Mouse (Mus musculus) liver, embryonic 15.5 days (tissue): Measurements from ENCODE around the gene Igf2bp2. TPM values are rescaled to one million over a fixed set of nuclear protein-coding genes. Genes with fewer than 3 reads are reported as not detected.

Experiments used
- ATAC-seq: fragments of 200-750 bp; cut with Nextera tagmentation; 2 replicates; pipeline ENCODE4 v1.8.0; 2017; ENCODE audit warnings: moderate number of reproducible peaks, mild to moderate bottlenecking, moderate library complexity; ENCODE audit not compliant: insufficient read depth
- H3K27ac ChIP-seq: fragments of 300-500 bp; sonication (generic); replicated peaks from 2 replicates; pipeline ENCODE4 v1.5.1; 2015; ENCODE audit warnings: mild to moderate bottlenecking, inconsistent platforms
- H3K27me3 ChIP-seq: fragments of 300-500 bp; sonication (generic); 2 replicates; pipeline ENCODE4 v1.6.1; 2015; ENCODE audit warnings: mild to moderate bottlenecking, inconsistent platforms
- H3K36me3 ChIP-seq: fragments of 300-500 bp; sonication (generic); replicated peaks from 2 replicates; pipeline ENCODE4 v1.6.1; 2015; ENCODE audit warnings: moderate library complexity, mild to moderate bottlenecking, inconsistent platforms
- H3K4me1 ChIP-seq: fragments of 300-500 bp; sonication (generic); replicated peaks from 2 replicates; pipeline ENCODE4 v1.6.1; 2015; ENCODE audit warnings: inconsistent platforms
- H3K4me2 ChIP-seq: fragments of 300-500 bp; sonication (generic); 2 replicates; pipeline ENCODE4 v1.6.1; 2015; ENCODE audit warnings: moderate library complexity, mild to moderate bottlenecking, inconsistent platforms
- H3K4me3 ChIP-seq: fragments of 300-500 bp; sonication (generic); replicated peaks from 2 replicates; pipeline ENCODE4 v1.5.1; 2015; ENCODE audit warnings: mild to moderate bottlenecking, inconsistent platforms
- H3K9ac ChIP-seq: fragments of 300-500 bp; sonication (generic); 2 replicates; pipeline ENCODE4 v1.6.1; 2015; ENCODE audit warnings: moderate library complexity, mild to moderate bottlenecking, inconsistent platforms
- H3K9me3 ChIP-seq: fragments of 300-500 bp; sonication (generic); replicated peaks from 2 replicates; pipeline ENCODE4 v1.6.1; 2016; ENCODE audit warnings: inconsistent platforms
- WGBS: fragments of 180-500 bp; shearing (Covaris S2); methylation state at CpG from one replicate; pipeline ENCODE4 v1.1.7; 2015; ENCODE audit warnings: mixed read lengths; ENCODE audit not compliant: insufficient replicate concordance; 5-methylcytosine and 5-hydroxymethylcytosine counted together
- polyA plus RNA-seq: library from polyadenylated mRNA; unstranded; fragments of >200 nt; fragmentation: Nextera tagmentation; extraction: Ambion mirVana; gene quantifications from 2 replicates; pipeline ENCODE4 v1.2.1, GENCODE M21; 2015

The Igf2bp2 gene
- polyA plus RNA-seq, 1 experiment from 2014 or later, result 8.7 TPM

DNA sequence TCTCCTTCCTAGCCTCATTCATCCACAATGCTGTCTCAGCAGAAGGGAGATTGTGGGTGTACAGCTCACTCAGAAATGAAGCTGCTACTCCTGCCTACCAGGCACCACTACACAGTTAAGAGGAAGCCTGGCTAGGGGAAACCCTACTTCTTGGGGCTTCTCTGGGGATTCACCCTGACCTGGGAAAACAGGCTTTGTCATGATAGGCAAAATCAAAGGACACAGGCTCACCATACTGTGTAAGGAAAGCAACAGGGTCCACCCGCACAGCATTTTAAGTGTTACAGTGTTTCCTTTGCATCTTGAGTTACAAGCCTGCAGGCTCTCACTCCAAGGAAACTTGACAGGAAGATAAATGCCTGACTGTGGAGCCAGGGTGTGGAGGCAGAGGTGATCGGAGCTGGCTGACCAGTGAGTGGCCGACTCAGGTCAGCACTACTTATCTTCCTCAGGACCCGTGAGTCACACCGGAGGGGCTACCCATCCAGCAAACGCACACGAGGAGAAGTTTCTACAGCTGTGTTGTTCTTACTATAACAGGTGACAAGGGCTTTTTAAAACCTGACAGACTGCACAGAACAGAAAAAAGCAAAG, 38.7 kb downstream of the Igf2bp2 start:
- Histone ChIP-seq H3K4me2 (no peak overlapping the region), H3K27me3 (no peaks in the 10 kb centered on the region)

DNA sequence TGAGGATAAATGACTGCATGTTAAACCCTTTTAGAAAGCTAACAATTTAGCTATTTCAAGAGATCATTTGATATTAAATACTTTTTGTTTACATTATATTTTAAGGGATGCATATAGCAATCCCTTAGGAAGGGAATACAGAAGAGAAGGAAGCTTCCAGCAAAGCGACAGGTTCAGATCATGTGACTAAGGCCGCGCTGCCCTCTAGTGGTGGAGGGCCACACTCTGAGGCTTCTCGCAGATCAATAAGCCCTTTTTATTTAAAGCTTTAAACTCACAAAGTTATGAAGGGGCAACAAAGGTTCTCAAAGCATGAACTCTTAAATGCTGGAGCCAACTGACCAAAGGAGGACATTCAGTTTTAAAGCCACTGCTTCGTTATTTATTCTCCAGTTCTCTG, 39.4 kb downstream of the Igf2bp2 start:
- H3K9me3 ChIP-seq, result no peaks in the 10 kb centered on the region
- WGBS, result 22% methylated on average over 5 of the region's 5 CpGs
- peaks cover 4% of the 10 kb centered on the region; the same call in 1 of the 2 replicates for H3K4me1 ChIP-seq
- no peaks in the 10 kb centered on the region for H3K27me3 ChIP-seq
- H3K27ac ChIP-seq, result no peak overlapping the region
- H3K4me2 ChIP-seq, result no peak overlapping the region
- H3K9ac ChIP-seq, result no peak overlapping the region
- no peak overlapping the region for H3K4me3 ChIP-seq
- no peaks in the 10 kb centered on the region for H3K36me3 ChIP-seq
- no peak for ATAC-seq

More for the DNA sequence above, 38.7 kb downstream of the Igf2bp2 start:
- H3K36me3 ChIP-seq, result no peaks in the 10 kb centered on the region
- peaks cover 4% of the 10 kb centered on the region; the same call in 1 of the 2 replicates for H3K4me1 ChIP-seq
- no peaks in the 10 kb centered on the region for H3K9me3 ChIP-seq
- no peak overlapping the region for H3K9ac ChIP-seq
- ATAC-seq, result no peak
- H3K4me3 ChIP-seq, result no peak overlapping the region
- 59% methylated on average over 7 of the region's 7 CpGs for WGBS
- H3K27ac ChIP-seq, result no peak overlapping the region

DNA sequence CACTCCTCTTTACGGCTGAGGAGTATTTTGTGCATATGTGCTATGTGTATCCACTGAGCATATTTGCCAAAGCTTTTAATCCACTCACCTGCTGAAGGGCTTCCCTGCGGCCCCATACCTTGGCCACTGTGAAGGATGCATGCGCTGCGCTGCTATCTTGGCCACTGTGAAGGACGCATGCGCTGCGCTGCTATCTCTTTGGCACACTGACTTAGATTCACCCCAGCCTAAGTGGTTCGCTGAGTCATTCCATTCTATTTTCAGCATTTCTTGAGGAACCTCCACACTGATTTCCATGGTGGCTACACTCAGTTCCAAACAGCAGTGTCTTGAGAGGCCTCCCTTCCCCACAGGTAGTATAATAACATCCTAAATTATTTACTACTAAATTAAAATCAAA, 42.0 kb downstream of the Igf2bp2 start:
- Histone ChIP-seq H3K4me3 (no peak overlapping the region), H3K27me3 (no peaks in the 10 kb centered on the region), H3K9me3 (no peaks in the 10 kb centered on the region), H3K4me1 (peaks cover 4% of the 10 kb centered on the region; the same call in 1 of the 2 replicates), H3K4me2 (no peak overlapping the region), H3K27ac (no peak overlapping the region), H3K36me3 (no peaks in the 10 kb centered on the region), H3K9ac (no peak overlapping the region)
- no peak for ATAC-seq
- 20% methylated on average over 8 of the region's 8 CpGs for WGBS

DNA sequence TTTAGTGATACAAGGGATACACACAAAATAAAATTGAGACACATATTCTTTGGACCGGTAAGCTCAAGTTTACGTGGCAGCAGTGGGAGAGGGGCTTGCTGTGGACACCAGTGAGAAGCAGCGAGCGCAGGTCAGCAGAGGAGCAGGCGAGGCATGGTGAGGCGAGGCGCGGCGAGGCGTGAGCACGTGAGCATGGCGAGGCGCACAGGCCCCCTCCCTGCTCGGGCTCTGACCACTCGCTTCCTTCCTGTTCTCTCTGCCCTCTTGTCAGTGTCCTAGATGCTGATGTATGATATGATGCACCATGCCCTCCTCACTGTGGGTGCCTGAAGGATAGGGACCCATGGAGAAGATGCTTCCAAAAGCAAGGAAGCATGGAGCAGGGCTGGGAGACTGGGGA, 43.6 kb downstream of the Igf2bp2 start:
- WGBS, result 38% methylated on average over 15 of the region's 15 CpGs
- H3K27me3 ChIP-seq, result no peaks in the 10 kb centered on the region
- H3K27ac ChIP-seq, result no peak overlapping the region
- H3K4me1 ChIP-seq, result peaks cover 4% of the 10 kb centered on the region; the same call in 1 of the 2 replicates
- no peak for ATAC-seq
- H3K9ac ChIP-seq, result no peak overlapping the region
- H3K36me3 ChIP-seq, result no peaks in the 10 kb centered on the region
- H3K9me3 ChIP-seq, result no peaks in the 10 kb centered on the region
- H3K4me3 ChIP-seq, result no peak overlapping the region
- H3K4me2 ChIP-seq, result 0 out of 2 replicates have a peak overlapping the region, but pooled peaks have one; percentile 8

GRCm38 (mm10) chr16:22118716-22119501, 44.2 kb downstream of the Igf2bp2 start:
- Histone ChIP-seq H3K36me3 (no peaks in the 10 kb centered on the region), H3K4me1 (peaks cover 4% of the 10 kb centered on the region; the same call in 1 of the 2 replicates), H3K4me2 (0 out of 2 replicates have a peak overlapping the region, but pooled peaks have one; percentile 8), H3K9me3 (no peaks in the 10 kb centered on the region), H3K4me3 (no peak overlapping the region), H3K27me3 (no peaks in the 10 kb centered on the region), H3K9ac (no peak overlapping the region), H3K27ac (no peak overlapping the region)
- 42% methylated on average over 14 of the region's 14 CpGs for WGBS
- ATAC-seq, result no peak

DNA sequence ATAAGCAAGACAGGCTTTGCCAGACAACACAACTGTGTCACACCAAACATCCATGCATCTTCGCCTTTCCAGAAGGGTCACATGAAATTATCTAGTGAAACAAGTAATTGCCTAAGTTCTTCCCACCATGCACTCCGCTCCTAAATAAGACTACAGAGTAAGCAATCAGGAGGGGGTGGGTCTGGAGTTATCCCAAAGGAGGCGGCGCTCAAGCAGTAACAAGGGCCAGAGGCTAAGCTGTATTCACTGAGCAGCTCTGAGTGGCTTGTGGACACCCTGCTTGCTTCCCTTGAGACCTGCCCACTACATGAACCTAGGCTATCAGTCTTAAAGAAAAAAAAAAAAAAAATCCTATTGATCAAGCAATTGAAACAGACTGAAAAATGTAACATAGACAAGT, 44.9 kb downstream of the Igf2bp2 start:
- Histone ChIP-seq H3K36me3 (no peaks in the 10 kb centered on the region), H3K9me3 (no peaks in the 10 kb centered on the region), H3K27ac (no peak overlapping the region), H3K27me3 (no peaks in the 10 kb centered on the region), H3K4me3 (no peak overlapping the region), H3K4me1 (peaks cover 4% of the 10 kb centered on the region; the same call in 1 of the 2 replicates), H3K4me2 (no peak overlapping the region), H3K9ac (no peak overlapping the region)
- WGBS, result 71% methylated on average over 4 of the region's 4 CpGs
- ATAC-seq, result no peak

DNA sequence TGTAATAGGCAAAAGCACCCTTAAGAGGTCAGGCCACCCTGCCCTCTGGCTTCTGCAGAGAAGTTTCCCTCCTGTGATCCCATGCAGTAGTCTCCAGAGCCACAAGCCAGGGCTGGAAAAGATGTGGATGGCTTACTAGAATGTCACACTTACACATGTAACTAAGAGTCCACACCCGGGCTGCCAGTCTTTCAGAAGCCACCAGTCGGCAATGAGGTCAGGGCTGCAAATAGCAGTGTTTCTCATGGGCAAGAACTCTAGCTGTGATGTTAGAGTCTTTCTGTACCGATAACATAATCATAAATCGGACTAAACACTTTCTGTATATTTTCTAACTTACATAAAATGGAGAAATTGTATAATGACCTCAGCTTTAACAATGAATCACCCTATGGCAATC, 46.4 kb downstream of the Igf2bp2 start:
- no peak overlapping the region for H3K4me2 ChIP-seq
- no peak overlapping the region for H3K9ac ChIP-seq
- H3K27me3 ChIP-seq, result no peaks in the 10 kb centered on the region
- peaks cover 4% of the 10 kb centered on the region; the same call in 1 of the 2 replicates for H3K4me1 ChIP-seq
- 64% methylated on average over 4 of the region's 4 CpGs for WGBS
- no peaks in the 10 kb centered on the region for H3K9me3 ChIP-seq
- no peak overlapping the region for H3K4me3 ChIP-seq
- H3K27ac ChIP-seq, result no peak overlapping the region
- no peaks in the 10 kb centered on the region for H3K36me3 ChIP-seq
- ATAC-seq, result no peak

GRCm38 (mm10) chr16:22116058-22116457, 47.0 kb downstream of the Igf2bp2 start:
- H3K4me2 ChIP-seq, result no peak overlapping the region
- 47% methylated on average over 6 of the region's 6 CpGs for WGBS
- no peak for ATAC-seq
- H3K27ac ChIP-seq, result no peak overlapping the region
- no peaks in the 10 kb centered on the region for H3K36me3 ChIP-seq
- no peaks in the 10 kb centered on the region for H3K9me3 ChIP-seq
- H3K4me3 ChIP-seq, result no peak overlapping the region
- H3K27me3 ChIP-seq, result no peaks in the 10 kb centered on the region
- peaks cover 2% of the 10 kb centered on the region; the same call in 1 of the 2 replicates for H3K4me1 ChIP-seq
- no peak overlapping the region for H3K9ac ChIP-seq

GRCm38 (mm10) chr16:22110036-22110435, 53.1 kb downstream of the Igf2bp2 start:
- ATAC-seq, result no peak
- Histone ChIP-seq H3K9ac (no peak overlapping the region), H3K27ac (no peak overlapping the region), H3K4me3 (no peak overlapping the region), H3K36me3 (no peaks in the 10 kb centered on the region), H3K4me1 (peaks cover 7% of the 10 kb centered on the region; the same call in 1 of the 2 replicates), H3K4me2 (no peak overlapping the region), H3K27me3 (no peaks in the 10 kb centered on the region), H3K9me3 (no peaks in the 10 kb centered on the region)
- 71% methylated on average over 1 of the region's 1 CpGs for whole genome bisulfite sequencing

GRCm38 (mm10) chr16:22109159-22109558, 53.9 kb downstream of the Igf2bp2 start:
- WGBS, result 58% methylated on average over 4 of the region's 4 CpGs
- no peaks in the 10 kb centered on the region for H3K27me3 ChIP-seq
- ATAC-seq, result no peak

DNA sequence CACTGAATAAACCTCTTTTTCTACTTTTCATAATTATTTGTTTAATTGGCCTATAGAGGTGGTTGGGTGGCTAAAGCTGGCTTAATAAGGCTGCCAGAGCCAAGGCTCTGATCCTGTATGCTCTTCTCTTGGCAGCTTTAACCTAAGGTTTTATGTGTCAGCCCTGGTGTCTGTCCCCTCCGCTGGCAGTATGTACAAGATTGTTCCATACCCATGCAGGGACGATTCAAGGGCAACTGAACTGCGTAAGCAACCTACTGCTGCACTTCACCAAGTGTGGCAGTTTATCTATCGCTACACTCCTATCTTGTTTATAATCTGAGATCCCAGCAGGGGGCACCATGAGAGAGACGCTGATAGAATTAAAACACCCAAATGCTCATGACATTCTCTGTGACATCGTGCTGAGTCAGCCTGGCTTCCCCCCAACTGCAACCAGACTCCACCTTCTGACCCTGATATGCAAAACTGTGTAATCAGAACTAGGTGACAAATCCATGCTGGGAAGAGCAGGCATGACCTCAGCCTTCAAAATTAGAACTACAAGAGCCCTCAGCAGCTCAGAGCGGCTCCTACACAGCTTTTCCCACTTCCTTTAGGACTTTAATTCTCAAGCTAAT, 55.1 kb downstream of the Igf2bp2 start:
- ATAC-seq, result no peak
- Histone ChIP-seq H3K4me2 (no peak overlapping the region), H3K9me3 (no peaks in the 10 kb centered on the region), H3K4me1 (peaks cover 7% of the 10 kb centered on the region; the same call in 1 of the 2 replicates), H3K36me3 (no peaks in the 10 kb centered on the region), H3K4me3 (no peak overlapping the region), H3K27ac (no peak overlapping the region), H3K9ac (no peak overlapping the region), H3K27me3 (no peaks in the 10 kb centered on the region)
- WGBS, result 32% methylated on average over 7 of the region's 7 CpGs

More at GRCm38 (mm10) chr16:22109159-22109558, 53.9 kb downstream of the Igf2bp2 start:
- Histone ChIP-seq H3K4me3 (no peak overlapping the region), H3K4me1 (peaks cover 7% of the 10 kb centered on the region; the same call in 1 of the 2 replicates), H3K27ac (no peak overlapping the region), H3K9me3 (no peaks in the 10 kb centered on the region), H3K36me3 (no peaks in the 10 kb centered on the region), H3K9ac (no peak overlapping the region), H3K4me2 (no peak overlapping the region)
